Mouse (Mus musculus): Measurements from ENCODE around the gene Ears2. TPM values are rescaled to one million over a fixed set of nuclear protein-coding genes. Genes with fewer than 3 reads are reported as not detected.
"Not testable (repeated sequence)": the region's sequence is repeated elsewhere in the genome, so short reads cannot be mapped to it uniquely, and the experiment has no call there.

Gene Ears2
- total RNA-seq (2022), result 1 to 10 TPM; 6.4 to 9.3 (median 8.0) TPM

DNA sequence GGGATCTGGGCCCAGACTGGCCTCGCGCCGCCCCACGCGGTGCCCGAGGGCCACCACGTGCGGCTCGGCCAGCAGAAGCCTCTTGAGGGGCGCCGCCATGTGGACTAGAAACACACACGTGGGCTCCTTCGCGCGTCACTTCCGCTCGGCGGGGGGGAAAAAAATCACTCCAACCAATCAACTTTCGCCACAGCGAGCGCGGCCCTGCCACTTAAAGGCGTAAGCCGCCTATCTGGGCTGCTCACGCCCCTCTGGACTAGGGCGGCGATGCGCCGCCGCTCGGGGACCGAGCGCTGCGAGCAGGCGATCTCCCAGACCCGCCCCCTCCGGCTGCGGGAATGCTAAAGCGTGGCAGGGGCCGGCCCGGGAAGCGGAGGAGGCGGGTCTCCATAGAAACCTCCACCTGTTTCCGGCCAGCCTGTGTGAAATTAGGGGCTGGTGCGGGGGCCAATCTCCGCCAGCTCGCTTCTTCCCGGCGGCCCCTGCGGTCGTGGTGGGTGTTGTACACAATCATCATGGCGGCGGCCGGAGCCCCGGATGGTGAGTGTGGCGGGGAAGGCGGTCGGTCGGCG is at the start of gene Ears2, which contains the start of gene Ubfd1:
Gene Ears2, minus strand, starts transcription at position 319 of the 572 bp plus-strand sequence.
Gene Ubfd1, plus strand, starts transcription at position 231 of the 572 bp plus-strand sequence.
- DNase-seq (ENCODE audit: low spot score in 2 of 2), result peak; percentile 94

DNA sequence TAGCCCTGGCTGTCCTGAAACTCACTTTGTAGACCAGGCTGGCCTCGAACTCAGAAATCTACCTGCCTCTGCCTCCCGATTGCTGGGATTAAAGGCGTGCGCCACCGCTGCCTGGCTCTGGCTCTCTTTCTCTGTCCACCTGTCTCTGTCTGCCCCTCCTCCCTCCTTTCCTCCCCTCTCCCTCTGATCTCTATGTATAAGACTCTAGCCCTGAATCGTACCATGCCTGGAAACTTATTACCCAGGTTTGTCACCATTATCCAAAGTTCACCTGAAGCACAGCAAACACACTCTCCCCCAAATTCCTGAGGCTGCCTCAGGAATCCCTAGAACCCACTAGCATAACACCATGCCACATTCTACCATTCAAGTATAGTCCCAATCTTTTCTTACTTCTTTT is 41.1 kb upstream of the Ears2 start:
- DNase-seq (ENCODE audit: low spot score in 2 of 2), result no peak

DNA sequence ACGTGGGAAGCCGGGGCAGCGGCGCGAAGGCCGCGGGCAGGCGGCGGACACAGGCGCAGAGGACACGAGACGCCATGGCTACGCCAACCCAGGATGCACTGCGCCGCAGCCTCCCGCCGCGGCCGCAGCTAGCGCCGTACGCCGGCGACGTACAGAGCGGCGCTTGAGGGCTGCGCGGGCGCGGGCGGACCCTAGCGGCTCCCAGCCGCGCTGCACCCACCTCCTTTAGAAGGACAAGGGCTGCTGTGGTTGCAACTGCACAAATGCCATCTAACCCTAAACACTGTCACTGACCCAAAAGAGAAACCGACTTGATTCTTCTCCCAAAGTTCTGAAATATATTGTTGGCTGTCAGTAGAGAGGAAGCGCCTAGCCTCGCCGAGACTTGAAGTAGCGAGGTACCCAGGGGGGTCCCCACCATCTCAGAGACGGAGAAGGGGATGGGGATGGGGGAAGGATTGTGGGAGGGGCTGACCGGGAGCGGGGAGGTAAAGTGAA is 34.7 kb upstream of the Ears2 start, which contains the start of gene Ndufab1:
Gene Ndufab1, minus strand, starts transcription at position 140 of the 498 bp plus-strand sequence.
- DNase-seq (ENCODE audit: low spot score in 2 of 2), result peak; percentile 69 to 78

DNA sequence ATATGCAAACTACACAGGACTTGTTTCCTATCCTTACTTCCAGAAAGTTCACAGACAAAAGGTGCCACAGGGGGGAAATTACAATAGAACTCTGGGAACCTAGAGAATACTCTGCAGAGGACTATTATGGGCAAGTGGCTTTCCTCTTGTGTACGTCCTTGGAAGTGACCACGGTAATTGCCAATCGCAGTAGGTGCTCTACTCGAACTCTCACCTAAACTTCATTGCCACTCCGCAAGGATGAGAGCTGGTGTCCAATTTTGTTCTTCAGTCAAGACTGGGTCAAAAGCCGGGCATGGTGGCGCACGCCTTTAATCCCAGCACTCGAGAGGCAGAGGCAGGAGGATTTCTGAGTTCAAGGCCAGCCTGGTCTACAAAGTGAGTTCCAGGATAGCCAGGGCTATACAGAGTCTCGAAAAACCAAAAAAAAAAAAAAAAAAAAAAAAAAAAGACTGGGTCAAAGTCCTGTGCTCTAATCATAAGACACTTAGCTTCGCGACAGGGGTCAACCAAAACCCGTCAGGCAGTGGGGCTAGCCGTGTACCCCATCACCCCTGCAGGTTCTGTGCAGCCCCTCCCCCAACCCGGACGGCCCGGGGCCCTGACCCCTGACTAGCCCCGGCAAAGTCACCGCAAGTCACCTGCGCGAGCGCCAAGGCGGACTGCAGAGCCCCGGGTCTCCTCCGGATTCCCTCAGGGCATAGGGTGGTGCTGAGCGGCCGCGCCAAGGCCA is 34.1 kb upstream of the Ears2 start:
- DNase-seq (ENCODE audit: low spot score in 2 of 2), result not testable (repeated sequence)

DNA sequence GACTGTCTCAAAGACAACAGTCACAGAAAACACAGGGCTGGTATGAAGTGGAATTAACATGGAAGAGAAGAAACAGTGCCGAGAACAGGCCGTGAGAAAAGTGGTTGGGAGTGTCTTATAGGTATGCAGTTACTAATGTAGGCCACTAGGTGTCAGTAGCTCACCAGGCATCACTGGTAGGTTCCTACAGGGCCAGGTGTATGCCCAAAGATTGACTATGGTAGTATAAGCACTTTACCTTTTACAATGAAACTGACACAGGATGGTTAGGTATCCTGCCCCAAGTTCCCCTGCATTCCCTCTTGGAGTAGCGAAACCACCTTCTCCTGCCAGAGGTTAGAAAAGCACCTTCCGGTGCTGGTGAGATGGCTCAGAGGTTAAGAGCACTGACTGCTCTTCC is 32.2 kb upstream of the Ears2 start:
- DNase-seq (ENCODE audit: low spot score in 2 of 2), result no peak

- DNase-seq (ENCODE audit: low spot score in 2 of 2), result no peak
Observed at GRCm38 (mm10) chr7:122098009-122098408, 30.9 kb upstream of the Ears2 start.

DNA sequence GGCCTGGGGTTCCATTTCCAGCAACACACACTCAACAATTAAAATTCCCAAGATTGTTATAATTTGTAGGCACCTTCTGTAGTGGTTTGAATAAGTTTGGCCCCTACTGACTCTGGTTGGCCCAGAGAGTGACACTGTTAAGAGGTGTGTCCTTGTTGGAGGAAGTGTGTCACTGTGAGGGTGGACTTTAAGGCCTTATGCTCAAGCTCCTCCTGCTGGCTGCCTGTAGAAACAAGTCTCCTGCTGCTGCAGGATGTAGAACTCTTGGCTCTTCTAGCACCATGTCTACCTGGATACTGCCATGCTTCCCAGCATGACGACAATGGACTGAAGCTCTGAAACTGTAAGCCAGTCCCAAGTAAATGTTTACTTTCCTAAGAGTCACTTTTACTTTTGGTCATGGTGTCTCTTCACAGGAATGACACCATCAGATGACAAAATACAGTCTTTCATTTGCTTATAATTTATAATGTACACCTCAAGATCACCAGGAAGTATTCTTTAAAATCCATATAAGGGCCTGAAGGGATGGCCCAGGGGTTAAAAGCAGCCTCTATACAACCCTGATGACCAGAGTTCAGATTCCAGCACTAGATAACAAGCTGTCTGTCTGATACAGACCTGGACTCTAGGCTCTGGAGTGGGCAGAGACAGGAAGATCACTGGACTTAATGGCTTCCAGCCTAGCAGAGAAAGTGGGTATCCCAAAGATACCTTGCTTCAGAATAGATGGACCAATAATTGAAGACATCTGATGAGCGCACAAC is 27.7 kb upstream of the Ears2 start:
- DNase-seq (ENCODE audit: low spot score in 2 of 2), result no peak

DNA sequence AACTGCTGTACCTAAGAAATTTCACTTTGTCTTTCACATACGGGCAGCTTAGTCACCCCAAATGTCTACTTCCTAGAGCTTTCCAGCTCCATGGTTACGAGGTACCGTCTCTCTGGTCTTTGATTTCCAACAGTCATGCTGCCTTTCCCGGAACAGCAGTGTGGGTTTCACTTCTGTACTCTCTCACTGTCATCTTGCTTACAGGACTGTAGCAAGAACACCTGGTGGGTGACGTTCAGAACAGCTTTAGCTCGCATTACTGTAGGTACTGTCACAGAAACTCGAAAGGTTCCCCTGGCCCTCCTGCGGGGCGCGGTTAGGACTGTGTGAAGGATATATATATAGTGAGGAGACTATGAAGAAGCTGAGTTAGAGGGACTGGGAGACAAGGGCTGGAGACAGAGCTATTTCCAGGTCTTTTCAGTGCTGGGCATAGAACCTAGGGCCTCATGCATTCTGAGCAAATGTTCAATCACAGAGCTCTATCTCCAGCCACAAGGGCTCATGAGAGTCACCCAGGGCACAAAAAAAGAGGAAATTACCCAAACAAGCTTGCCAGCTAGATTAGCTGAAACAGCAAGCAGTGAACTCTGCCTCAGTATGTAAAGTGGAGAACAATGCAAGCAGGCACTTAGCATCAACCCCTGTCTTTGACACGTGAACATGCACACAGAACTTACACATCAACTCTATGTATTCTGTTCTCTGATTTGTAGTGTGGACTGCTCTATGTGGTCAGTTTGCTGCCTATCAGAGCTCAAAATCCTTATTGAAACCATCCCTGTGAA is 20.3 kb upstream of the Ears2 start:
- DNase-seq (ENCODE audit: low spot score in 2 of 2), result no peak

DNA sequence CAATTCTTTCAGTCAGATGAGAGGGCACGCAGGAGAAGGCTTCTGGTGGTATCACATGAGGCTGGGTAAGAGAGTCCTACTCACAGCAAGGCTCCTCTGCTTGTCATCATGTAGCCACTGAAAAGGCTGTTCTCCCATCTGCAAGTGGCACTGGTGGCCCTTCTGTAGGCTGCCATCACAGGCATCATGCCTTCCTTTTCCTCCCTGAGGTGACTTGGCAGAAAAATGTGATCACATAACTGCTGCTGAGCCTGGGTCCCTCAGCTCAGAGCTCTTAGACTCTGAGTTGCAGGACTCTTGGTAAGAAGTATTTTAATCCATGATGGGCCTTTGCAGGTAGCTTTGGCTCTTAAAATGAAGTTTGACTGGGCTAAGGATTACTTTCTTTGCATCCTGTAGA is 14.0 kb upstream of the Ears2 start:
- no peak for DNase-seq (ENCODE audit: low spot score in 2 of 2)

GRCm38 (mm10) chr7:122079798-122080554 is 12.9 kb upstream of the Ears2 start:
- no peak for DNase-seq (ENCODE audit: low spot score in 2 of 2)

- no peak for DNase-seq (ENCODE audit: low spot score in 2 of 2)
Observed at GRCm38 (mm10) chr7:122074374-122074773, 7.3 kb upstream of the Ears2 start.

DNA sequence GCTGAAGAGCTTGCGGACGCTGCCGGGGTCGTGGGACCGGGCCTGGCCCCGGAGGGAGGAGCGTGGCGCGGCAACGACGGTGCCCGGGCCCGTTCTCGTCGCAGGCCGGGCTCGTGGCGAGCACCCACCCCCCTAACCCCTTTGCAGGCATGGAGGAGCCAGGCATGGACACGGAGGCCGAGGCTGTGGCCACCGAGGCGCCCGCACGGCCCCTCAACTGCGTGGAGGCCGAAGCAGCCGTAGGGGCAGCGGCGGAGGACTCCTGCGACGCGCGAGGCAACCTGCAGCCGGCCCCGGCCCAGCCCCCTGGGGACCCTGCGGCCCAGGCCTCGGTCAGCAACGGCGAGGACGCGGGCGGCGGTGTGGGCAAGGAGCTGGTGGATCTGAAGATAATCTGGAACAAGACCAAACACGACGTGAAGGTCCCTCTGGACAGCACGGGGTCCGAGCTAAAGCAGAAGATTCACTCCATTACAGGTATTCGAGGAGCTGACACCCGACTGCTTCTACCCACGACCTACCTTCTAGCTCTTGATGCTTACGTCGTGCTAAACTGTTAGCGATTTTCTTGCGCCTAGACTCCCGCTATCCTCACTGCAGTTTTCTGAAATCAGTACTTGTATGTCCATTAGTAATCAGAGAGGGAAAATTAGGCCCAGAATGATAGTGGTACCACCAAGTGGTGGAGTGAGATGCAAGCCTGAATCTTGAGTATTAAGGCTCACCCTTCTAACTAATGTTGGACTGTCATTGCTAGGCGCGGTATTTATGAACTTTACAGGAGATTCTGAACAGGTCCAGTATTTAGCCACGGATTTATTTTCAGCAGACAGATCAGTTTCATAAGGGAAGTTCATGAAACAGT is 686 bp upstream of the Ears2 start:
- DNase-seq (ENCODE audit: low spot score in 2 of 2), result no peak

- DNase-seq (ENCODE audit: low spot score in 2 of 2), result no peak
Observed at GRCm38 (mm10) chr7:122066102-122066944, 740 bp downstream of the Ears2 start.

DNA sequence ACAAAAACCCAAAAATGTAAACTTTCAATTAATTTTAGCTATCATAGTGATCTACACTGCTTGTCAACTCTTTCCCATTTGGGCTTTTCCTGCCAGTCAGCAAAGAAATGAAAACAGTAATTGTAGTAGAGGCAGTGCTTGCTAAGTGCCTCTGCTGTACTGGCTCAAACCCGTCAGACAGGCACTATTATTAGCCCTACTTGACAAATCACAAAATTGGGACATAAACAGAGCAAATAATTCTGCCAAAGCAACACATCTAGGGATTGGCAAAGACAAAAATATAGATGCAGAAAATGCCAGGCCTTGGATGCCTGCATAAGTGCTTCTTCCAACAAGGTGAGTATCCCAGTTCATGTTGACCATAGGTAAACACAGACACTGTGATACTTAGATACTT is 1.4 kb downstream of the Ears2 start:
- no peak for DNase-seq (ENCODE audit: low spot score in 2 of 2)

- no peak for DNase-seq (ENCODE audit: low spot score in 2 of 2)
Observed at GRCm38 (mm10) chr7:122056633-122057032, 10.4 kb downstream of the Ears2 start.

GRCm38 (mm10) chr7:122050834-122051233 is 16.2 kb downstream of the Ears2 start:
- DNase-seq (ENCODE audit: low spot score in 2 of 2), result no peak

GRCm38 (mm10) chr7:122048191-122048590 is 18.9 kb downstream of the Ears2 start:
- DNase-seq (ENCODE audit: low spot score in 2 of 2), result no peak

DNA sequence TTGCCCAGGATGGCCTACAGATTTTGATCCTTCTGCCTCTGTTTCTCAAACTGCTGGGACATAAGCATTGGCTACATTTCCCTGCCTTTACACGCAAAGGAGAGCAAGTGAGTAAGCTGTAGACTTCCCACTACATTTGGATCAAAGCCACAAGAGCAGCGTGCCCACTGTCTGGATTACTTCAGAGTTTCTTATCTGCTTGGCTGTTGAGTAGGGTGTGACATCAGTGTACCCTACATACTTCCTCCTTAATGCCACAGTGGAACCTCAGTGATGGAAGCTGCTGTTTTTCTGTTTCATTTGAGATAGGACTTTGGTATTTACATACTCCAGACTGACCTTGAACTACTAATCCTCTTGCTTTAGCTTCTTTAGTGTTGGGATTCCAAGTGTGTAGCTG is 20.2 kb downstream of the Ears2 start:
- DNase-seq (ENCODE audit: low spot score in 2 of 2), result no peak

DNA sequence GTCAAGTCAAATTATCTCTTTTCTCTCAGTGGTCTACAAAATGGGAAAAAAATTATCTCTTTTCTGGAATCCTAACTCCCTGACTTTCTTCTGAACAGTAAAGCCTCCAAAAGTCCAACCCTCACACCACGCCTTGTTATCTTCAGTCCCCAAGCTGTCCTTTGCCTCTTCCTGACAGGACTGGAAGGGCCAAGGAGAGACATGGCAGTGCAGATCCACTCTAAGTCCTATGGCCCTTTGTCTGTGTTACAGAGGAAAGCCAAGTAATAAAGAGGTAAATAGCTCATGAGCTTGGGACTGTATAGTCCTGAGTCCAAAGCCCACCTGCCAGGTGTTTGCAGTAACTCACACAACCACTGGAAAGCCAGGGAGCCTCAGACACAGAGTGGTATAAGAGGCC is 21.4 kb downstream of the Ears2 start:
- DNase-seq (ENCODE audit: low spot score in 2 of 2), result no peak

Data from gastrocnemius, adult 8-10 months (tissue).